Mouse (Mus musculus) left cerebral cortex, postnatal 36 days (tissue): ENCODE measurements around the gene Gm43738. TPM values are rescaled to one million over a fixed set of nuclear protein-coding genes. Genes with fewer than 3 reads are reported as not detected.
"Not testable (repeated sequence)": the region's sequence is repeated elsewhere in the genome, so short reads cannot be mapped to it uniquely, and the experiment has no call there.

Experiments used
- DNase-seq, 2 experiments: peaks; one replicate each; pipeline ENCODE4 v3.0.0; 2021 to 2022; ENCODE audit warnings: low spot score in 2 of 2, mixed read lengths in 1 of 2
- intact Hi-C: fragments of 180-260 bp; cut with DNase I; formaldehyde crosslinking; loops from one replicate; pipeline ENCODE4 v1.15.1; 2025
- total RNA-seq, 2 experiments: library from RNA; stranded (reverse); gene quantifications; 2 replicates each; pipeline ENCODE4 v1.2.3; 2021

Gene Gm43738
- total RNA-seq, 2 experiments from 2014 or later, result 0.15 to 0.43 TPM

DNA sequence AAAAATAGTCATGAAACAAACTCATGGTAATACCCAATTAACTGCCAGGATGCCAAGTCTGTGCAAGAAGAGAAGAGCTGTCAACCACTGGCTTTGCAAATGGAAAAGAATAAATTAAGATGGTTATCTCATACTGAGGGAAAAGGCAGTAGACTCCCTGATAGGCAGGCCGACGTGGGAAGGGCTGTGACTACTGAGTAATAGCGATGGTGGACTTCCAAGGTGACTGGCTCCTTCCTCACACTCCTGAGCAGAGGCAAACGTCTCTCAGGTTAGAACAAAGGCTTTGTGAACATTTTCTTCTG is 2.3 kb upstream of the Gm43738 start:
- DNase-seq, result no peak
- intact Hi-C loops, result no loop called here

DNA sequence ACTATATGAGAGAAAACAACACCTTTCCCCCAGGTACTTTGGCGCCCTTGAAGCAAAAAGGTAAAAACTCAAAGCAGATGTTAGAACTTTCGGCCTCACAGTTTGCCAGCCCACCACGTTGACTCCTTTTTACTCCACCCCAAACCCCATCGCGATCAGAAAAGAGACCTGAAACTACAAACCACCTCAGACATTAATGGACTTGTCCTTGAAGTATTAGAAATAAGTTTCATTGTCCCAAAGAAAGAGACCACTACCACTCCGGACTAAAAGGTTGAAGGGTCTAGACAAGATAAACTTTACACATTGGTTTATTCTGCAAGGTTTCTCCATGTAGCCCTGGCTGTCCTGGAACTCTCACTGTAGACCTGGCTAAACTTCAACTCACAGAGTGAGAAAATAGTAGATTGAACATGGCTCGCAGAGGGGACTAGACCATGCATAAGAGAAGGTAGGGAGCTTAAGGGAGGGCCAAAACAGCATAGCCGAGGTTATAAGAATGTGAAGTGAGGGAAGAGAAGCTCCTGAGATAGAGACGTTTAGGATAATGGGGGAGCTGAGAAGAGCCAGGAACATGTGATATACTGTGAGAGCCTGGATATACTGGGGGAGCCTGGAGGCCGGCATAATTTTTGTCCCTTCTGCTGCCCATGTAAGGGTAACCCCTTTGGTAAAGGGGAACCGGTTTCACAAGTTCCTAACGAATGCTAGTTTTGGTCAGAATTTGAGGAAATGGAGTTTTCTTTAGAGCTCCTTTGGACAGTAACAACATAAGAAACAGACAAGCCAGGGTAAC is 1.8 kb upstream of the Gm43738 start:
- intact Hi-C loops, result no loop called here
- no peak for DNase-seq

DNA sequence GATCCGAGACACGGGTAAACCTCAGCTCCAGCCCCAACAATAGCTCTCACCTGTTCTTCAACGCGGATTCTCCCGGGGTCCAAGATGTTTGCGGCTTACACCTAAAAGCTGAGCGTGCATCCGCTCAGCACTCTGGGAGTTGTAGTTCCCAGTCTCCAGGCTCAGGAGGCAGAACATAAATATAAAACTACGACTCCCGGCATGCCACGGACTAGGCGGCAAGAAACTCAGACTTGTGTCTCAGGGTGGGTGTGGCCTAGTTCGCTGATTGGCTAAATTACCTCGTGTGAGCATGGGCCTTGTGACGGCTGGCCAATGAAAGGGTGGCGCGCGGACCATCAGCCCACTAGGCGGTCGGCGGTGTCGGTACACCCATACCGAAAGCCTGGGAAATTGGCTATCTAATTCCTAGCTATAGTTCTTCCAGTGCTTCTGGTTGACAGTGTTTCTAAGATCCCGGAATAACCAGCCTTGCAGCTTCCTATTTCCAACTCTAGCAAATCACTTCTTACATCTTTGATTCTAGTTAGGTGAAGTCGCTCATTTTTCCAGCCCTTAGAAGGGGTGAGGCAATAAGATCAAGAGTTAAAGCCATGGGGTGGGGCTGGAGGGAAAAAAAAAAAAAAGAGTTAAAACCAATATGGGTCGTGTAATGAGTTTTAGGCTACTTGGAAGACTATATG is 1.1 kb upstream of the Gm43738 start, which contains the start of gene Fdps:
TSS of gene Fdps (minus strand) at position 148 of the 683 bp plus-strand sequence.
- peak; percentile 95 for DNase-seq
- intact Hi-C loops, result no loop called here

DNA sequence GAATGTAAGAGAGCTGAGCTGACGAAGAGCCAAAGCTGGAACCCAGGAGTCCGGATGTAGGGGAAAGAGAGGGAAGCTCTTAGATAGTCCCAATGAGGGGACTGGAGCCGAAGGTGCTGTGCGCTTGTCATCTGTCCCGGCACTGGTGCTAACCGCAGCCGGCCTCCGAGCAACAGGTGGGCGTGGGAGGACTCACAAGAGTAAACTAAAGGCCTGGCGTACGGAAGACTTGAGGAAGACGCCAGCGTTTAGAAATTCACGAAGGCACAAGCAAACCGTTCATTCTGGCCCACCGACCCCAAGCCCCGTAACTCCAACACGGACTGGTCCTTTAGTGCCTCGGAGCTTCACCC is 536 bp upstream of the Gm43738 start:
- no peak for DNase-seq
- intact Hi-C loops, result no loop called here

DNA sequence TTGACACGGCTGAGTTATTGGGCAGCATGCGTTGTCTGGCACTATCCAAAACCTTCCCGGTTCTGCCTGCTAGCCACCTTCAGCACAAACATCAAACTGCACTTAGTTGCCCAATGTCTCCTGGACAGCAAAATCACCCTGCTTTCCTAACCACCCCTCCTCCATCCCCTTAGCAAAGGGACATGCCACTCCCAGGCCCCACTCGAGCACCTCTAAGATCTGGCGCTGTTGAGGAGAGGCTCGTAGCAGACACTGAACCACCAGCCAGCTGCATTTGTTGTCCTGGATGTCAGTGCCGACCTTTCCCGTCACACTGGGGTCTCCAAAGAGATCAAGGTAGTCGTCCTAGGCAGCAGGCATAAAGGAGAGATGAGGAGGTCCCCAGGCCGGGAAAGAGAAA is 6.9 kb downstream of the Gm43738 start:
- DNase-seq, result no peak
- intact Hi-C loops, result loop anchor here (5.0 kb wide), 2 partner anchors 63 to 118 kb away; no protein-coding TSS in a partner anchor

DNA sequence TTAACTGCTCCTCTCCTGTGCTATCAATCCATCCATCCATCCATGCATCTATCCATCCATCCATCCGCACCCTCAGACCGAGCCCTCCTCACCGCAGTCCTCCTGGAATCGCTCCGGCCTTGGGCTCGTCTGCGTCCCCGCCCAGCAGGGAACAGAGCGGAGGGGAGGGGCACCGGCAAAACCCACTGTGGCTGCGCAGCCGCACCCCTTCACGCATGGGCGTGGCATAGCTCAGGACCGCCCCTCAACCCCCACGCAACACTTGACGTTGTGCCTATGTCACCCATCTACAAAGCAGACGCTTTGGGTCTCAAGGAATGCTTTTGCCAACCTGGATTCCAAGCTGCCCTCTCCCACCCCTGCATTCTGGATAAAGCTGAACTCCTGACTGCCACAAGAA is 7.7 kb downstream of the Gm43738 start, which contains the start of gene Rusc1:
TSS of gene Rusc1 (minus strand) at position 137 of the 400 bp plus-strand sequence.
- intact Hi-C loops, result loop anchor here (5.0 kb wide), 2 partner anchors 64 to 119 kb away; no protein-coding TSS in a partner anchor
- peak; percentile 93 for DNase-seq

DNA sequence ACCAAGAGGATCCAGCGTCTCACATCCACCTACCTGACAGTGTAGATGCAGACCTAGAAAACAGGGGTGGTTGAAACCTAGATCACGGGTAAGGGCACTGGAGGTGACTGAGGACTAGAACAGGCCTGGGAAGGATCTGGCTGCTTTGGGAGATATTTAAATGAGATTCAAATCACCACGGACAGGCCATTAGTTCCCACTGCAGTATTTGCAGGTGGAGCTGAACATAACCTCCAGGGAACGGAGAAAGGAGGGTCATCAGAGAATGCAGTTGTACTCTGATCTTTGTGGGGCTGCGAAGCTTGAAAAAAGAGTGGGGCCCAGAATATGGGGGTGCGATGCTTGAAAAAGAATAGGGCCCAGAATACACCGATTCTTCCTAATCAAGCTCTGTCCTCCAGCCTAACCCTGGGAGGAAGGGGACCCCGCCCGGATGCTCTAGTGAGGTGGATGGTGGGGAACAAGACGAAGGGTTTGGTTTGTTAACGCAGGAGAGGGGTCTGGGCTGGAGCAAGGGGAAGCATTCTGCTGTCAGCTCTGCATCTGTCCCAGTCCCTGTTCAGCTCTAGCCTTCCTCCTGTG is 8.3 kb downstream of the Gm43738 start:
- DNase-seq, result no peak
- intact Hi-C loops, result loop anchor here (5.0 kb wide), 2 partner anchors 65 to 120 kb away; no protein-coding TSS in a partner anchor

DNA sequence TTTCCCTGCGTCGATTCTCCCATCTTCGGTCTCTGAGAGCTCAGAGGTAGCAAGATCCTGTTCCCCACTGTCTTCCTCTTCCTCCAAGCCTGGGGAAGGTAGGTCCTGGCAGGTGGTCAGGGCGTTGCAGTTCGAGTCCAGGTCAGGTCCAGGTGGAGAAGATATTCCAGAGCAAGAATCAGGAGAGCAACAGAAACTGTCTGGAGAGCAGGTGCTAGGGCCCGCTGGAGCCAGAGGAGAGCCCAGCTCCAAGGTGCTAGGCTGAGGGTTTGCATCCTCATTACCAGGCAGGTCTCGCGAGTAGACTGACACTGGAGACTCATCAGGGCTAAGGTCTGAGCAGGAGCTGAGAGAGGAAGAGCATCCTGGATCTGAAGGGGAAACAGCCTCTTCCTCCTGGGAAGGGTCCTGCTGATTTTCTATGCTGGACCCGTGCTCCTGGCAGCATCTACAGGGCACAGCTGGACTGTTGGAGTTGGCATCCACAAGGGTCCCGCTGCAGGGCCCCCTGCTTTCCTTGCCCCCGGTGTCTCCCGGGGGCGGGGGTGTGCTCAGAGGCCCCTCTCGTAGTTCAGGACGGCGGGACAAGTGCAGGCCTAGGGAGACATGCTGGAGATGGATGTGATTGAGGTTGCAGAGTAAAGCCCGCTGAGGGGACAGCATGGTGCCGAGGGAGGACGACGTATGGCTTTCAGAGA is 8.9 kb downstream of the Gm43738 start:
- intact Hi-C loops, result loop anchor here (5.0 kb wide), 2 partner anchors 65 to 120 kb away; no protein-coding TSS in a partner anchor
- no peak for DNase-seq

DNA sequence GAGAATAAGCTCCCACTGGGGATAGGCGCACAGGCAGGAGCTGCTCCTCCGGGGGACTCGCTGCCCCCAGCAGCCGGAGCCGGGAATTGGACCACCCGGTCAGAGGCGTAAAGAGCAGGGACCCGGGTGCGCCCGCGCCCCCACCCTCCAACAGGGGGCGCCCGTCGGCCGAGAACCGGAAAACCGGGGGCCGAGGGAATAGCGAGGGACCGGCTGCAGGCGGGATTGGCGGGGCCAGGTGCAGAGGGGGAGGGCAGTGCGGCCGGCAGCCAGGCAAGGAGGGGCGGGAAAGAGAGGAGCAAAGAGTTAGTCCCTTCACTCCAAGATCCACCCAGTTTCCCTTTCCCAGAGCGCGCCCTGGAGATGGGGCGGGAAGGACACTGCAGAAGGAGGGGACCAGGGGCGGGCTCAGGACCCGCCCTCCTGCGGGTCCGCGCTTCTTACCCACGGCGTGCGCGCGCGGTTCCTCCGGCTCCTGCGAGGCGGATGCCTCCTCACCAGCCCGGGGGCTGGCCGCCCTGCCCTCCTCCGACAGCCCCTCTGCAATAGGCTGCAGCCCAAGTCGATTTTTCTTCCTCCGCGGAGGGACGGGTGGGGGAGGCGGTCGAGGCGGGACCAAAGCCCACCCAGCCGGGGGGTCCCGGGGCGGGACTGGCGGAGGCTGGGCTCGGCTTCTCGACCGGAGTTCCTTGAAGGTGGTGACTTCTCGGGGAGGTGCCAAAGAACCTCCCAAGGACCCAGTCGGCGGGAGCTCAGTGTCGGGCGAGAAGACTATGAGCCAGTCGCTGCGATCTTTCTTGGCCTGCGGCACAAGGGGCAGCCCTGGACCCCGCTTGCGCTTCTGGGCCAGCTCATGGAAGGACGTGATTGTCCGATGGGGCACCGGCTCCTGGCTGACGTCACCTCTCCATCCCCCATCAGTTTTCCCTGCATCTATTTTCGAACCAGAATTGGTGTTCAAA is 9.9 kb downstream of the Gm43738 start:
- intact Hi-C loops, result loop anchor here (5.0 kb wide), 2 partner anchors 66 to 121 kb away; no protein-coding TSS in a partner anchor
- DNase-seq, result peak; percentile 86 to 92

DNA sequence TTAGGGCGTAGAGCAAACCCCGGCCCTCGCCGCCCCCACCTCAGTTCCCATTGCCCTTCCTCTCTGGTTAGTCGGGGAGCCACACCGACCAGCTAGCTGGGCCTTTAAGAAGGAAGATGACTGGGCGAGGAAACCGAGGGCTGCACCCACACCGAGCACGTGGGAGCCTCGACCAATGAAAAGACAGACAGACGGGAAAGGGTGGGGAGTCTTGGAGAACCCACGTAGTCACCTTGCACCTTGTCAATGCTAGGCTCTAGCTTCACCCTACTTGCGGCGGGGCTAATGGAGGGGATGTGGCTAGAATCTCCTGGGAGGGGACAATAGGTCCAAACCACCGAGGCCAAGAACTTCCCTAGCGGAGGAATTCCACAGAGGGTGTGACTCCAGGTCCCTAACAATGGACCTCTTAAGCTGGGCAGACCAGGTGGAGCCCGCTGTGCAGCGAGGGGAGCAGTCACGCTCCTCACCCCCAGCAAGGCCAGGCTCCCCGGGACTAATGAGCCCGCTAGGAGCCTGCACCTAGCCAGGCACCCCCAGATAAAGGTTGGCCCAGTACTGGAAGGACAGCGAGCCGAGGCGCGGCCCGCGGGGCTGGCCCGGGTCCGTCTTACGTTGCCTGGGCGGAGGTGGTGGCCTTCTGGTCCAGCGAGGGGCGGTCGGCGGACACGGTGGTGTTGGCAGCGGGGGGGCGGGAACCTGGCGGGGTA is 10.9 kb downstream of the Gm43738 start:
- intact Hi-C loops, result loop anchor here (5.0 kb wide), 2 partner anchors 67 to 122 kb away; no protein-coding TSS in a partner anchor
- peak; percentile 86 to 90 for DNase-seq

DNA sequence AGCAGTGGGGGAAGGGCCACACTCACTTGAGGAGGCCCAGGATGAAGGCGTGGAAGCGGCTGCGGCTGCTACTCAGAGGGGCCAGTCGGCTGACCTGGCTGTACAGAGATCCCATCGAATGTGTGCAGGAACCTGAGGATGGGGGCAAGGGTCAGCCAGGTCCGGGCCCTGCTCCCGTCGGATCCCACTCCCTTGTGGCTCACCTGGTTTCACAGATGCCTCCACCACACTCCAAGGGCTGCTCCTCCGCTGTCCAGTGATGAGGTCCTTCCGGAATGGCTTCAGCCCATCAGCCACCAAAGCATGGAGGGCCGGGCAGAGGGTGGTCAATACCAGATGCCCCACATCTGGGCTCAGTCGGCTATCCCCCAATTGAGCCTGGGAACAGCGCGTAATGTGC is 11.9 kb downstream of the Gm43738 start:
- no peak for DNase-seq
- intact Hi-C loops, result no loop called here

DNA sequence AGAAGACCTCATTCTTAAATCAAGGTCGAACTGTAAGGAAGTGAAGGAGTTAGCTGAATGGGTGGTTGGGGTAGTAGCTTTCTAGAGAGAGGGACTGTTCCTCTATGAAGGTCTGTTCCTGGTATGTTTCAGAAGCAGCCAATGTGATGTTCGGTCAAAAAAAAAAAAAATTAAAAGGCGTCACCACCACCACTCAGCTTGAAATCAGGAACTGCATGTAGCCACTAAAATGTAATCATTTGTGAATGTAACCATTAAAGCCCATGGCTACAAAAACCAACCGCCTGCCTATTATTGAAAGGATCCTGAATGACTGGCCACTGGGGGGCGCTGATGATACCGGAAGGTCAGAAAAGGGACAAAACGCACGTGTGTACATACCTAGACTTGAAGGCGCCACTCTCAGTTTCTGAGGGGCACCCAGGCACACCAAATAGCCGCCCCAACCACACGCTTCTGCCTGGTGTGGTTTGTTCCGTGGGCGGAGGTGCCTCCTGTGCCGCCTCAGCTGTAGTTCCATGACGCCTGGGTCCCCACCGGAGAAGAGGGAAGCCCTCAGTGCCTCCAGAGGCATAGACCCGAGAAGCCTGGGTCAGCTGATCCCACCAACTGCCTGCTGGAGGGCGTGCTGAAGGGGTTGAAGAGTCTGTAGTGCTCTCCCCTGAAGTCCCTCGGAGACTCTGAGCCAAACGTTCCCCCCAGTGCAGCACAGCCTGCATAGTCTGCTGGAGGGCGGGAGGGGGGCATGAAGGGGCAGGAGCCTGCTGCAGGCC is 13.4 kb downstream of the Gm43738 start:
- intact Hi-C loops, result no loop called here
- peak; percentile 66 to 75 for DNase-seq

DNA sequence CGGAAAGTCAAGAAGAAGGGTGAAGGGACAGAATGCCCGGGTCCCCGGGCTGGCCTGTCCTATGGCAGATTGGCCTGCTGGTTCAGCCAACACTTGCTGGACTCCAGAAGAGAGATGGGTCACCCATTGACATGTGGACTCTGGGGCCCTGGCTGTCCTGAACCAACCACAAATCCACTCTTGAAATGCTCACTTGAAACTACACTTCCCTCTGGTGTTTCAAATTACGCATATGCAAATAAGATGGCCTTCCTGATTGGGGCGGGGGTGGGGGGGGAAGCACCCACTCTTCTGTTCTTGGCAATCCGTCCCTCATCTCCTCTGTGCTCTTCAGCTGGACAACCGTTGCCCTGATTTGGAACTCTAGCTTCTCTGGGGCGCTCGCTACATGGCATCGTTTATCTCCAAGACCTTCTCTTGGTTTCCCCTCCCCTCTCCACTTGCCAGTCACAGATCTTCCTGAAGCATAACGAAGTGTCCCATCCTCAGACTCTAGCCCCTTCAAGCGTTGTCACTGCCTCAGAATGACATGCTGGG is 16.2 kb downstream of the Gm43738 start:
- intact Hi-C loops, result no loop called here
- no peak for DNase-seq

DNA sequence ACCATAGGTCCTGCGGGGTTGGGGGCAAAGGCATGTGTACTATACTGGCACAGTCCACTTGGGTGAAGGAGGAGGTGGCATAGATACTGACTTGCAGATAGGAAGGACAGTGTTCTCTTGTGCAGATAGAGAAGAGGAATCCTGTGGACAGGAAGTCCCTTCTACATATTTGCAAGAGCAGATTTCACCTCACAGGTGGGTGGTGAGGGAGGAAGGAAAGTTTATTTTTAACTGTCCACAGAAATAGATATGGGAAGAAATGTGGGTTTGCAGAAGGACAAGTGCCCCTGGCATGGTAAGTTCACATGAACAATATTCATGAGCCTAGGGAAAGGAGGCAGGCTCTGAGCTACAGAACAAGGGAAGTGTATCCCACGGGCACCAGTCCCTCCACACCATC is 16.8 kb downstream of the Gm43738 start:
- intact Hi-C loops, result no loop called here
- peak in 1 of 2 experiments; percentile 44 for DNase-seq

DNA sequence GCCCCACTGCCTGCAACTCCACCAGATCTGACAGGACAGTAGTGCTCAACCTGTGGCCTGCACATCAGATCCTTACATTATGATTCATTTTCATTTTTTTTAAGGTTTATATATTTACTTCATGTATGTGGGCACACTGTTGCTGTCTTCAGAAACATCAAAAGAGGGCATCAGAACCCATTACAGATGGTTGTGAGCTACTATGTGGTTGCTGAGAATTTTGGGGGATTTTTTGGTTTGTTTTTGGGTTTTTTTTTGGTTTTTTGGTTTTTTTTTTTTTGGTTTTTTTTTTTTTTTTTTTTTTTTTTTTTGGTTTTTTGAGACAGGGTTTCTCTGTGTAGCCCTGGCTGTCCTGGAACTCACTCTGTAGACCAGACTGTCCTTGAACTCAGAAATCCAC is 18.6 kb downstream of the Gm43738 start:
- DNase-seq, intact Hi-C loops: not testable (repeated sequence)

DNA sequence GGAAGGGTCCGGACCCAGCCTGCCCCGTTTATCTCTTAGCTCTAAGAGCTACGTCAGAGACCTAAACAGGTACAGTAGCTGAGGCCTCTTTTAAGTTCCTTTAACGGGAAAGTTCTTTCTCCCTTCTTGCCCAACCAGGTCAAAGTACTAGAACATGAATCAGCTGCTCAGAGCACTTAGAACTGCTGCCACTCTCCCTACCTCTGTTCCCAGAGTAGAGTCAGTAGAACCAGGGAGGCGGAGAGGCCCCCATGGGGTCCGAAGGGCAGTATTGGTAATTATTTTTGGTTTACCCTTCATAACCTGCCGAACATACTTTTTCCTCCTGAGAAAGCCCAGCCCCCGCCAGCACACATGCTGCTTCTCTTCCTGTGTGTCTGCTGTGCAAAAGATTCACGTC is 23.5 kb downstream of the Gm43738 start:
- no peak for DNase-seq
- intact Hi-C loops, result no loop called here

DNA sequence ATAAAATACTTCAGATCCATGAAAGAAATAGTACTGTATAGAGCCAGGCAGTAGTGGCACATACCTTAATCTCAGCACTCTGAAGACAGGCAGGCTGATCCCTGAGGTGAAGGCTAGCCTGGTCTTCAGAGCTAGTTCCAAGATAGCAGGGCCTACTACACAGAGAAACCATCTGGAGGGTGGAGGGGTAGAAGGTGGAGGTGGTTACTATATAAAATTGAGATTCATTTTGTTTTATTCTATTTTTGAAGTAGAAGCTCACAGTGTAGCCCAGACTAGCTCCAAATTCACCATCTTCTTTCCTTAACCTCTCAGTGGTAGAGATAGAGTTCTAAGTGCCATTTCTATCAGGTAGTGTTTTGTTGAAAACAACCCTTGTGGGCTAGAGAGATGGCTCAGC is 33.6 kb downstream of the Gm43738 start:
- no peak for DNase-seq
- intact Hi-C loops, result no loop called here
